Mouse (Mus musculus): ENCODE results near the gene Rpl22.

Rpl22 gene

GRCm38 (mm10) chr4:152325574-152326411 lies at the start of gene Rpl22:
TSS of gene Rpl22 (plus strand) at chr4:152325742.
- peak; percentile 97 for DNase-seq (ENCODE audit: low spot score)

GRCm38 (mm10) chr4:152276389-152277347 lies 48.9 kb upstream of the Rpl22 start:
- DNase-seq (ENCODE audit: low spot score): no peak

- DNase-seq (ENCODE audit: low spot score): no peak
Measured at GRCm38 (mm10) chr4:152277916-152278315, 47.6 kb upstream of the Rpl22 start.

GRCm38 (mm10) chr4:152278986-152279385 lies 46.6 kb upstream of the Rpl22 start:
- DNase-seq (ENCODE audit: low spot score): no peak

GRCm38 (mm10) chr4:152281601-152282000 lies 43.9 kb upstream of the Rpl22 start:
- DNase-seq (ENCODE audit: low spot score): no peak

GRCm38 (mm10) chr4:152282721-152283120 lies 42.8 kb upstream of the Rpl22 start:
- DNase-seq (ENCODE audit: low spot score): no peak

GRCm38 (mm10) chr4:152283186-152283950 lies 42.2 kb upstream of the Rpl22 start:
- DNase-seq (ENCODE audit: low spot score): peak; percentile 87

- DNase-seq (ENCODE audit: low spot score): no peak
Measured at GRCm38 (mm10) chr4:152285505-152285904, 40.0 kb upstream of the Rpl22 start.

- no peak for DNase-seq (ENCODE audit: low spot score)
Measured at GRCm38 (mm10) chr4:152286183-152286582, 39.4 kb upstream of the Rpl22 start.

GRCm38 (mm10) chr4:152286887-152287286 lies 38.7 kb upstream of the Rpl22 start:
- DNase-seq (ENCODE audit: low spot score): no peak

GRCm38 (mm10) chr4:152287317-152288120 lies 38.0 kb upstream of the Rpl22 start:
- no peak for DNase-seq (ENCODE audit: low spot score)

- DNase-seq (ENCODE audit: low spot score): no peak
Measured at GRCm38 (mm10) chr4:152288398-152288945, 37.1 kb upstream of the Rpl22 start.

- no peak for DNase-seq (ENCODE audit: low spot score)
Measured at GRCm38 (mm10) chr4:152290385-152290784, 35.2 kb upstream of the Rpl22 start.

- no peak for DNase-seq (ENCODE audit: low spot score)
Measured at GRCm38 (mm10) chr4:152290991-152291390, 34.6 kb upstream of the Rpl22 start.

GRCm38 (mm10) chr4:152291562-152291961 lies 34.0 kb upstream of the Rpl22 start, which contains the start of gene Hes3:
TSS of gene Hes3 (minus strand) at chr4:152291662.
- DNase-seq (ENCODE audit: low spot score): no peak

GRCm38 (mm10) chr4:152292102-152292765 lies 33.3 kb upstream of the Rpl22 start:
- no peak for DNase-seq (ENCODE audit: low spot score)

- DNase-seq (ENCODE audit: low spot score): no peak
Measured at GRCm38 (mm10) chr4:152294188-152294929, 31.2 kb upstream of the Rpl22 start.

GRCm38 (mm10) chr4:152295916-152296315 lies 29.6 kb upstream of the Rpl22 start:
- DNase-seq (ENCODE audit: low spot score): peak; percentile 32

- no peak for DNase-seq (ENCODE audit: low spot score)
Measured at GRCm38 (mm10) chr4:152296371-152296770, 29.2 kb upstream of the Rpl22 start.

Data from T-cell, adult 2 months (primary cell).